In genomic region chr8:100499614-100500341, GRCm38 (mm10) we compare ENCODE assay signal across 24 mouse cellular contexts.
DNase-seq lines count a peak whose midpoint lies in the region; ATAC-seq lines count a peak whose summit lies in the region.
"Had no signal": no experiment of that assay in that cellular context is flagged by ENCODE, and none has a peak within 500 bp of the region (broad histone marks: within the 10 kb centered on the region; RNA-seq: fewer than 3 reads in every experiment).

No protein-coding gene starts in this region.

- no peak overlapping the region for H3K9ac ChIP-seq in midbrain, embryonic 13.5 days (replicated peaks)
- H3K9ac ChIP-seq: embryonic facial prominence, embryonic 12.5 days; heart, embryonic 15.5 days; limb, embryonic 12.5 days; liver, embryonic 13.5 days; lung, embryonic 15.5 days had no signal

- H3K4me3 ChIP-seq in midbrain, embryonic 13.5 days (replicated peaks) = no peak overlapping the region
- no peak overlapping the region for H3K4me3 ChIP-seq in limb, embryonic 10.5 days
- H3K4me3 ChIP-seq: embryonic facial prominence, embryonic 12.5 days; gastrocnemius, adult 2 months; heart, adult 2 months; heart, embryonic 15.5 days; limb, embryonic 12.5 days; liver, embryonic 13.5 days; lung, embryonic 15.5 days; myocyte had no signal

- H3K27ac ChIP-seq in midbrain, embryonic 13.5 days = peak overlapping the region; percentile 58; the same call in 1 of the 2 replicates
- H3K27ac ChIP-seq in limb, embryonic 10.5 days = no peak overlapping the region
- H3K27ac ChIP-seq: embryonic facial prominence, embryonic 12.5 days; gastrocnemius, adult 2 months; heart, adult 2 months; heart, embryonic 15.5 days; kidney, postnatal 0 days; limb, embryonic 12.5 days; liver, embryonic 13.5 days; lung, embryonic 15.5 days had no signal

- peak; percentile 93 for ATAC-seq in midbrain, embryonic 13.5 days
- ATAC-seq: CD4-positive, CD25-positive, alpha-beta regulatory T cell, adult 4 months had no signal

- H3K9me3 ChIP-seq in midbrain, embryonic 13.5 days = no peaks in the 10 kb centered on the region
- no peaks in the 10 kb centered on the region for H3K9me3 ChIP-seq in limb, embryonic 10.5 days (replicated peaks)
- H3K9me3 ChIP-seq: embryonic facial prominence, embryonic 12.5 days; heart, embryonic 15.5 days; limb, embryonic 12.5 days; liver, embryonic 13.5 days; lung, embryonic 15.5 days had no signal

- H3K4me1 ChIP-seq in midbrain, embryonic 13.5 days (replicated peaks) = peaks cover 12% of the 10 kb centered on the region
- no peaks in the 10 kb centered on the region for H3K4me1 ChIP-seq in limb, embryonic 10.5 days
- H3K4me1 ChIP-seq: embryonic facial prominence, embryonic 12.5 days; heart, embryonic 15.5 days; limb, embryonic 12.5 days; liver, embryonic 13.5 days; lung, embryonic 15.5 days had no signal

- peak; percentile 4 for DNase-seq in embryo, embryonic 10 days (ENCODE audit: low spot score)
- no peak for DNase-seq in embryo, embryonic 9.5 days (ENCODE audit: extremely low spot score)
- DNase-seq in retina, embryonic 14.5 days (ENCODE audit: low spot score) = peak; percentile 23
- no peak for DNase-seq in retina, postnatal 1 day
- DNase-seq in limb, embryonic 10.5 days (ENCODE audit: low spot score) = no peak
- DNase-seq in frontal cortex, postnatal 36 days (ENCODE audit: low spot score in 2 of 2) = no peak
- no peak for DNase-seq in spleen, adult 18-20 months
- DNase-seq: adrenal gland, postnatal 36 days; cerebellum, postnatal 10 days; gastrocnemius, adult 2 months; heart, adult 2 months; kidney, adult 11 months; liver, embryonic 13.5 days; right cerebral cortex, postnatal 25 days; thymus, postnatal 14 days had no signal

- WGBS in midbrain, embryonic 13.5 days = 5% methylated on average over 6 of the region's 6 CpGs
- 76% methylated on average over 6 of the region's 6 CpGs for WGBS in limb, embryonic 10.5 days

- no peaks in the 10 kb centered on the region for H3K36me3 ChIP-seq in midbrain, embryonic 13.5 days
- no peaks in the 10 kb centered on the region for H3K36me3 ChIP-seq in limb, embryonic 10.5 days
- H3K36me3 ChIP-seq: embryonic facial prominence, embryonic 12.5 days; G1E; heart, embryonic 15.5 days; limb, embryonic 12.5 days; liver, embryonic 13.5 days; lung, embryonic 15.5 days had no signal

- 0 out of 2 replicates have a peak, but pooled peaks cover 3% of the 10 kb centered on the region for H3K27me3 ChIP-seq in midbrain, embryonic 13.5 days
- no peaks in the 10 kb centered on the region for H3K27me3 ChIP-seq in limb, embryonic 10.5 days (ENCODE audit: low read depth, poor library complexity, severe bottlenecking)
- H3K27me3 ChIP-seq: embryonic facial prominence, embryonic 12.5 days; heart, embryonic 15.5 days; limb, embryonic 12.5 days; liver, embryonic 13.5 days; lung, embryonic 15.5 days had no signal

- 0 out of 2 replicates have a peak overlapping the region, but pooled peaks have one; percentile 9 for H3K4me2 ChIP-seq in midbrain, embryonic 13.5 days (replicated peaks)
- H3K4me2 ChIP-seq: embryonic facial prominence, embryonic 12.5 days; heart, embryonic 15.5 days; limb, embryonic 12.5 days; liver, embryonic 13.5 days; lung, embryonic 15.5 days had no signal

Comparison
In these comparisons a context has a peak if more than half of its experiments do, and no peak if none do; other contexts are left out.
1. DNase-seq: peak in embryo, embryonic 10 days (single experiment) and retina, embryonic 14.5 days (single experiment); none in embryo, embryonic 9.5 days (single experiment), retina, postnatal 1 day (single experiment), limb, embryonic 10.5 days (single experiment), frontal cortex, postnatal 36 days (0 of 2) and spleen, adult 18-20 months (0 of 2).